Mouse (Mus musculus): ENCODE data around the gene Rere. TPM values are rescaled to one million over a fixed set of nuclear protein-coding genes. Genes with fewer than 3 reads are reported as not detected.

Rere gene
- total RNA-seq, 2 experiments from 2014 or later: 85.3 to 88.9 TPM

Other genes starting within 250 kb of the Rere start
- 1 to 10 TPM in 1 of 2 experiments, under 1 TPM in 1; 0.94 to 1.1 TPM for gene Gpr157, start 194.3 kb upstream of the Rere start, total RNA-seq (2021)
- 1 to 10 TPM; 4.4 to 6.2 TPM for gene Slc2a5, start 162.4 kb upstream of the Rere start, total RNA-seq (2021)
- not detected for gene Slc2a7, start 132.7 kb upstream of the Rere start, total RNA-seq (2021)
- gene Car6, start 80.3 kb upstream of the Rere start, total RNA-seq (2021): not detected
- 100 to 1,000 TPM; 308 to 325 TPM for gene Eno1, start 44.9 kb upstream of the Rere start, total RNA-seq (2021)